Mouse (Mus musculus) C2C12 (cell line): Measurements from ENCODE around the gene Gm8439.

Experiments used
- CTCF ChIP-seq: IDR thresholded peaks from one replicate; pipeline ENCODE4 v1.5.1; 2011; ENCODE audit not compliant: control insufficient read depth, insufficient read depth, insufficient read length
- MYOD1 ChIP-seq: IDR thresholded peaks from one replicate; pipeline ENCODE4 v1.6.1; 2011; ENCODE audit warnings: low read depth; ENCODE audit not compliant: control insufficient read depth, insufficient read length

DNA sequence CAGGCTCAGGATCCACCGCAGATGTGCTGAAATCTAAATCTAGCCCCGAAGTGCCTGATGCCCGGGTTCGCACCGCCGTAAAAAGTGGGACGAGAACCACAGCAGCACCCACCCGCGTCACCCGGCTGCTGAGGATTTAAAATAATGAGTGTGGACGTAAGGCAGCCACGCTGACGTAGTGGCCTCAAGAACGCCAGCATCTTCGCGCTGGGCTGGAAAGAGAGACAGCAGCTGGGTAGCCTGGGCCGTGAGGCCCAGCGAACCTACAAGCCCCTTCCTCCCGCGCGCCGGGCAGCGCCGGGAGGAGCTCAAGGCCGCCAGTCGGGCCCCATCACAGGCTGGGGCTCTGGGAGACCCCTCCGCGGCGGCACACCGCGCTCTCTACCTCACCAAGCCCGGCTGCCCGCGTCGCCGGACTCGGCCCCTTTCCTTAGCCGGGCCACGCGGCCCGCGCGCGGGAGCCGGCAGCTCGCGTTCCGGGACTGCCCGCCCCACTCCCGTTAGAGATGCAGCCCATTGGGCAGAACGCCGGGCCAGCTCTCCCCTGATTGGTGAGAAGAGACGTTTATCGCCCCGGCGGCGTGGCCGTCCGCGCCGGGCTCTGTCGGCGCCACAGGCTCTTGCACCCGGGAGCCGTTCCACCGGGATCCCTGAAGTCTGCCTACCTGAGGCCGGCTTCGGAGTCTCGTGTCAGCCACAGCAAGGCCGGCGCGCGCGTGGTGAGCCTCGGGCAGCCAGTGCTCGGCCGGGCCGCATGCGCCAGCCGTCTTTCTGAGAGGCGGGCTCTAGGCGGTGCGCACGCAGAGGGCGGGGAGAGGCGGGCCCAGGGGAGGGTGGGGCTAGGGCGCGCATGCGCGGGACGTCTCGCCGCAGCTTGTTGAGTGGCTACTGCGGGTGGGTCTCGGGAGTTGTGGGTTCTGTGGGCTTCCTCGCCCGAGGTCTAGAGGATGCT lies 18.8 kb upstream of the Gm8439 start, which contains the start of gene Ctps:
- TF ChIP-seq MYOD1 (no peak), CTCF (no peak)
